Mouse (Mus musculus) adrenal gland, postnatal 36 days (tissue): ENCODE measurements at regions not wholly inside any gene's neighbourhood (a gene's known extent, or its start where the extent isn't known, plus 50 kb on each side); places are given as distances from the start of the nearest gene placed in this dataset.

Experiments used
- DNase-seq, 2 experiments: peaks; one replicate each; pipeline ENCODE4 v3.0.0; 2021; ENCODE audit warnings: mixed read lengths in 1 of 2

DNA sequence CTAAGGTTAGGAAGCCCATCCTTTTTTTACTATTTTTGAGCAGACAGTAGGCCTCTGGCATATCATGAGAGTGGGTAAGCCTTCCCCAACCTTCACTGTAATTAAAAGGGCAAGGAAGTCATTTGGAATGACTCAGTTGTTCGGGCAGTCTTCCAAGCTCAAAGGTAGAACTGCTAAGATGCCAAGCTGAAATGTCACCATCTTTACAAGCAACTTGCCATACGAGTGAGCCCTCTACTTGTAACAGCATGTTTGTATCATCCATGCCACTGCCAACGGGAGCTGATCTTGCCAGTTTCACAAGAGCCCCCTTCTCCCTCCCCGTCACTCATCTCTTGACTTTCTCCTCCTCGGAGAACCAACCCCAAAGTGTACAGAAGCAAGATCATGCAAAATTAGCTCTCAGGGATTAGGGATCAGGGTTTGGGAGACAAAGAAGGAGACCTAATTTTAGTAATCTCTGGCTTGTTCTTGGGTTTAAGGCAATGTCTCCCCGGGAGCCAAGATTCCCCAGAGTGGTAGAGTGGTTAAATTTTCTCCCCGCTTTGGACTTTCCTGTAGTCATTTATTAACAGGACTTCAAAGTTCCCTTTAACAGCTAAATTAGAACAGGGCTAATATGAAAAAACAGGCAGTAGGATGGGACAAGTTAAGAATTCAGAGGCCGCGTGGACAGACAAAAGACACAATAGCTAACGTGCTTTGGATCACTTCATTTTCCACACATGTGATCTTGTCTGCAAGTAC, 216.9 kb upstream of the Ankrd55 start:
- peak; percentile 50 to 57 for DNase-seq

DNA sequence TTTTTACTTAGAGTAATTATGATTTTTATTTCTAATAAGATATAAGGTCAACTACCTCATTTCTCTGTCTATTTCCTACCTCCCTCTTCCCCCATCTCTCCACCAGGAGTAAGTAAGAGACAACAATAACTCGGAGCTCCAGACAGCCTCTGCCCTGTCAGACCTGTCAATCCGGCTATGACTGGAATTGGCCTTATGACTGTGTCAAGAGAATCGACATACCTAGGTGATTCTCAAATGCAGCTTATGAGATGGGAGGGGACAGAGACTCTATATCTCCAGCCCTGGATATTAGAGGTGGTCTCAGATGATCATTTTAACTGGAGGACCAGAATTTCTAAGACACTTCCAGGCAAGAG, 216.3 kb upstream of the Ankrd55 start:
- no peak for DNase-seq

DNA sequence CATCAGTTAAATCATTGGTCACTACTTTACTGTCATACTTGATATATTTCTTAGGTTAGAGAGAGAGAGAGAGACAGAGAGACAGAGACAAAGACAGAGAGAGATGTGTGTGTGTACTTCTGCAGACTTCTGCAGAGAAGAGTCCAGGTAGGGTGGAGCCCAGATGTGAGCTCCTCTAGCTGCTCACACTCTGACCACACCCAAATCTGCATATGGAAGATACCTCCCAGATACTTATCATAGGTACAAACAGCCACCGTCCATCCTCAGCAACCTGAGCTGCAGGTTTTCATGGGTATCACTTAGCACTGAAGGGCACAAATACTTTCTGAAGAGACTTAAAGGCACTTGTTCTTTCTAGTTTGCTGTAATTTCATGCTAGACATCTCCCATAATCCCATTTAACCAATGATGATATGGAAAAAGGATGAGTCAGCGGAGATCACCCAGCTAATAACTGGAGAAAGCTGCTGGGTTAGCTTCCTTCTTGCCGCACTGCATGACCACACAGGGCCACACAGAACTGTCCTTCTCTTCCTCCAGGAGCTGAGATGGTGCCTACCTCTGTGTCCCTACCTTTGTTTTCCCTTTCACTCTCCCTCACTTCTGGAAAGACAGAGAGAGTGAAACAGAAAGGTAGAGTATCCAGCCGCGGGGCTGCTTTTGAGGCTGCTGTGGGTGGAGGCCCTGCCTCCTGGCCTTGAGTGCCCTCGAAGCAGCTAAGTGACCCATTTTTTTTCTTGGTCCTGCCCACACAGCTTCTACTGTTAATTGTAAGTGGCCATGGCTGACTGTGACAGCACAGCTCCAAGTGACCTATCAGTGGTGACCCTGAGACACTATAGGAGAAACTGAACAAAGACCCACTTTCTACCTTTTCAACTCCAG, 214.5 kb upstream of the Ankrd55 start:
- DNase-seq = peak; percentile 66 to 67

DNA sequence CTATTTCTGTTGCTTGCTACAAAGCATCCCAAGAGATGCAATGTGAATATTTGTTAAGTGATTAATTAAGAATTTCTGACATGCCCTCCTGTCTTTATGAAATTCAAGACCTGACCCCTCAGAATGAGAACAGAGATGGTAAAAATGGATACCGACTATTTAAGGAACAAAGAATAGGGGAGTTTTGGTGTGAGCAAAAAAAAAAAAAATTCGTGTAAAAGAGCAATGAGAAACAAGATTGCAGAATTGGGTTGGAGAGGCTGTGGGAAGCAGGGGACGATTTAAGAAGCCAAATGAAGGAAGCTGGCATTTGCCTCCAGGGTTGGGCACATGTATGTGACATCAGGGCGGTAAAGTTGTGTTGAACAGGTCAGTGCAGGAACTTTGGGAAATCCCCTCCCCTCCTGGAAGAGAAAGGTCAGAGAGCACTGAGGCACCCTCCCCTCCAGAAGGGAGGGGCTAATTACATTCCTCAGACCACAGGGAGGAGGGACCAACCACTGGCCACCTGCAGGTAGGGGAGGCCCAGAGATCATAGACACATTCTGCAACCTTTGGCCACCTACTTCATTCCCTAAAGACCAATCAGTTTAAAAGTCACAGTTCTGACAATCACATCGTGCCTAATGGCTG, 212.3 kb upstream of the Ankrd55 start:
- DNase-seq = no peak

DNA sequence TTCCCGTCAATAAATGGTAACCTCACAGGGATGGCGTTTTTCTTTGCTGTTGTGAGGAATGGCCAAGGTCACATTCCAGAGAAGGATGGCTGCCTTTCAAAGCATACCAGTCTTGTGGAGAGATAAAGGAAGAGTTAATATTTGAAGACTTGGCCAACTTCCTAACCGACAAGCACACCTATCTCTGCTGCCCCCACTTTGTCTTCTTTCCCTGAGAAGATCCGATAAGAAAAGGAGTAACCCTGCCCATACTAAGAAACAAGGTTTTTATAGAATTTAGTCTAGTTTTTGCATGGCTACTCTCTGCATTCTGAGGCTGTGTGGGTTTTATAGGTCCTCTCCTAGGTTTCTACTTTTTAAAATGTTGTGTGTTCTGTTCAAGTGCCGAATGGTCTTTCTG, 210.2 kb upstream of the Ankrd55 start:
- no peak for DNase-seq

DNA sequence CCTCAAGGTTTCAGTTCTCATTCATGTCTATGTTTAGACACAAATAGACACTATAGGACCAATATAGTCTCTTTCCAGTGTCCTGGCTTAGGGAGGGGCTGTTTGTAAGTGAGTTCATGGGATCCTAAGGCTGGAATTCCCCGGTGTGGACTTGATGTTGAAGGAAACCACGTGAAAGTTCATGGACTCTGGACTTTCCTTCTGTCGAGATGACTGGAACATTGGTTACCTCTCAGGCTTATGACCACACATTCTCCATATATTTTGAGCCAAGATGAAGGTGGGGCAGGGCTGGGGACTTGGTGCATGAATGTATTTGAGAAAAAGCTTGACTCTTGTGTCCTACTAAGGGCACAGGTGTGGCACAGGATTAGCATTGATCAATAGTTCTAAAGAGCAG, 206.3 kb upstream of the Ankrd55 start:
- DNase-seq = no peak

DNA sequence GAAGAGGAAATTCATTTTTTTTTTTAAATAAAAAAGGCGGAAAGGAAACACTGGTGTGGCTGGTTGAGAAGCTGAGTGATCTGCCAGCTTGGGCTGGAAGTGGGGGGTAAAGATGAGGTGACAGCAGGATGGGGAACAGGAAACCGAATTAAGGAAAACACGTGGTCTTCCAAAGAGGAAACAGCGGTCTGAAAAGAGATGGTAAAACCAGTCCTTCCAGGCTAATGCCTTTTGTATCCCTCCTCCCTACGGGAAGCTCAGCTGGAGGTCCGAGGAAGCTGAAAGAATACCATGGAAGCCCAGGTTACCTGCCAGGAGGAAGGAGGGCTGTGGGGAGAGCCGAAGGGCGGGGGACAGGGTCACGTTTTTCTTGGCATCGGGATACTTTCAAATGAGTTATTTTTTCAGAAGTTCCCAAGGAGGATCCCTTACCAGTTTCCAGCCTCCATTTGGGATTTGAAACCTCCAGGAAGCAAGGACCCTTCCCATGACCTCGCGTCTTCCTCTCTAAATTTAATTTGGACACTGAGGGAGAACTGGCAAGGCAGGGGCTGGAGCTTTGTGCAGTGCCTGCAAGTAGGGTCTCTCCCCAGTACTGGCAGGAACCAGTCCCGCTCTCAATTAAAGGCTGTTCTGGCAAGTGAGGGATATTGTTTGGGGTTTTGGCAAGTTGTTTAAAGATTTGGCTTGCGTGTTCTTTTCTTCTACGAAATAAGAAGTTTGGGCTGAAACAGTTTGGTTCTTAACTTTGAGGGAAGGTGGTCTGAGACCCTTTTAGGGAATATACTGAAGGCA, 203.6 kb upstream of the Ankrd55 start:
- DNase-seq = peak in 1 of 2 experiments; percentile 47

DNA sequence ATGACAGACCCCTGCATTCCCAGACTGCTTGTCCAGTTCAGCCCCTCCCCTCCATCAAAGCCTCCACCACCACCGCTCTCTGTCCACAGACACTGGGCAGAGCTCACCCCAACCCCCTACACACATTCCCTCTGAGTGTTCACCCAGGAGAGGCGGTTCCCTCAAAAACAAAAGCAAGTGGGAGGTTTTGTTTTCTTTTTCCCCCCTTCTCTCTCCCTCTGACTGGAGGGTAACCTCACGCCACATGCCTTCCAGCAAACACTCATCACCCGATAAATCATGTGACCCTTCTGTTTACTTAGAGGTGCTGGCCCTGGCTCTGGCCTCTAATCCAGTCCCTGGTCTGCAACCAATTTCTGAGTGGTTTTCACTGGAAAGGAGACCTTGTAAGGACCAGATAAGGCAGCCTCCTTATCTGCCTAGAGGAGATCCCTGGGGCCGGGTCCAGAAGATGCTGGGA, 199.9 kb upstream of the Ankrd55 start:
- DNase-seq = peak; percentile 22 to 27

DNA sequence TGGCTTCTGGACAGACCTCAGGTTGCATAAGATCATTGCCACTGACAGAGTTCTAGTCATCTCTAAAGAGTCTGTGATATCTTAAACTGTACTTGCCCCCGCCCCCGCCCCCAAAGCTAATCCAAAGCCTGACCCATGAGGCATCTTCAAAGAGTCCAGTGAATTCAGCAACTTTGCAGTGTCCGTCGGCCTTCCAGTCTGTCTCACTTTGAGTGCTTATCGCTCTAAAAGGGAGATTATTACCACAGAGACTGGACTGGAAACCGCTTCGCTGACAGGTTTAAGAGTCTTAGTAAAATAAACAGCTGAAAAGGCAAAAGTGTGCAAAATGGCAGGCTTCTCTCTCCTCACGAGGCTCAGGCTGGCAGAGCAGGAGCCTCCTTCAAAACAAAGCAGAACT, 197.5 kb upstream of the Ankrd55 start:
- DNase-seq = no peak

DNA sequence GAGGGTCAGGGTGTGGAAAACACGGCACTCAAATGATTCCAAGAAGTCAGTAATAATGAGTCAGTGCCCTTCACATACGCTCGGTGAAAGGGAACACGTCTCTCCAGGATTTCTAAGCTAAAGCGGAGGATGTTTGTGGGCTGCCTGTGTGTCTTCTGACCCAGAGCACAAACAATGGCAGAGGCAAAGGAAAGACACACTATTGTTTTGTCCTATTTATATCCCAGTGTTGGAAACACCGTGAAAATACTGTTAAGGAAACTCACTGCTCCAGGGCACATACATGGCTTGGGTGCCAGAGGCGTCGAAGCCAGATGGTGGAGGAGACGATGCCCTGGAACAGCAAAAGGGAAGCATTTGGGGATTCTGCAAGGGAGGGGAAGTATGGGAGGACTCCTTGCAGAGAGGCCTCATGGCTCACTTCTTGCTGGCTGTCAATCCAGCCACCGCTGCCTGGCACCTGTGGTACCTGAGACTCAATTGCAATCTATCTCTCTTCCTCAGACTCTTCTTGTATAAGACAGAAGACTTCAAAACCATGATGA, 192.6 kb upstream of the Ankrd55 start:
- no peak for DNase-seq

DNA sequence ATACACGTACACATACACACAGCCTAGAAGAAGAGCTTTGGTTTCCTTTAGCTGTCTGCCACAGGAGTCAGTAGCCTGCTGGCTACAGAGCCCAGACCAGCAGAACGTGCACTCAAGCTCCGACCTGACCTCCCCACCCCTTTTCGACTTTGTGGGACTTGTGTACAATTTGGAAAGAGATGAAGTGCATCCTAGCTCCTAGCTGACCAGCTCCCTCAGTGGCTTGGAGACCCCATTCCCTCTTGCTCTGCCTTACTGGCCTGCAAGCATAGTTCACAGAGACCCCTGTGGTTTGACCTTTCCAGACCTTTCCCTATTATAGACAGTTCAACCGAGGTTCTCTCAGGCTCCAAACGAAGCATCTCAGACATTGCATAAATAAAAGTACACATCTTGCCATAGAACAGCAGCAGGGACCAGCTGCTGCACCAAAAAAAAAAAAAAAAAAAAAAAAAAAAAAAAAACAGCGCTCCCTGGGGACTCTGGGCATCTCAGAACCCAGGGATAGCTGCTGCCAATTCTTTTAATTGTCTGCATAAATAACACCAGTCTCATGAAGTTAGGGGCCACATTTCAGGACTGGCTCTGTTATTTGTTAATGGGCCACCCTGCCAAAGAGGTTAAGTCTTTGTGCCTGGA, 188.2 kb upstream of the Ankrd55 start:
- DNase-seq = no peak

DNA sequence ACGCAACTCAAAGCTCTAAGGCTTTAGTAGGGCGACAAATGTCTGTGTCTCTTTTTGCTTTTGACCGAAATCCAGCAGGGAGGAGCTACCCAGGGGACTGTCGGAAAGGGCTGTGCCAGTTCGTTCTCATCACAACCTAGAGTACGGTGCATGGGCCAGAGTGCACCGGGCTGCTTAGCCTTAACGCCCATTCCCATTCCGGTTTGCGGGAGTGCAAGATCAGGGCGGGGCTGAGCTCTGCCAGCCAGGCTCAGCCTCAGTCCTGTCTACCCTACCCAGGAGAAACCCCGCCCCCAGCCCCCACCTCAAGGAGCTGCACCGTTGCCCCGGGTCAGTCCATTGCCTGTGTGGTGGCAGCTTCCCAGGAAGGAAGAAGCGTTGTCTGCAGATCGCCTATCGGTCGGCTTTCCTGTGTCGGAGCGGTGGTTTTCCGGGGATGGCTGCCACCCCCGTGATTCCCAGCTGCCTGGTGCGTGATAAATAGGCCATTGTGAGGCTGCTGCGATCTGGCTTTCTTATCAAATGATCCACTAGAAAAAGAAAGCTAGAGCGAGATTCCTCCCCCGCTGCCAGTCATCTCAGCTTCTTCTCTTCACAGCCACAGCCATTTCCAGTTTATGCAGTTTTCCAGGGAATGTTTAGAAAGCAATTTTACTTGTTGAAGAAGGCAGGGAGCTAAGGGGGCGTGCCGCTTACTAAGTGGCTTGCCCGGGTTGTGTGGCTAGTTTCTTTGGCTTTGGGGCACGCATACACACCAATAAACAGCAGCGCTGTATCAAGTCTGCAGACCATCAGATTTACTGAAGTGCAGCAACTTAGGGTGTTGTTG, 187.4 kb upstream of the Ankrd55 start:
- peak; percentile 77 to 90 for DNase-seq

DNA sequence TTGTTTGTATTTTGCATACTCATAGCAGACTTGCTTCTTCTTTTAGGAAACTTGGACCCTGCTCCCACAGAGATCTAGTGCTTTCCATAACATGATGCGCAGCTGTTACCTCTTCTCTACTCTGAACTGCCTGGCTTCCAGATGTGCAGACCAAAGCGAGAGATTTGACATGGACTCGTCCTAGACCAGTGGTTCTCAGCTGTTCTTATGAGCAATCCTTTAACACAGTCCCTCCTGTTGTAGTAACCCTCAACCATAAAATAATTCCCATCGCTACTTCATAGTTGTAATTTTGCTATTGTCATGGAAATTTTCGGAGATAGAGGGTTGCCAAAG, 186.9 kb upstream of the Ankrd55 start:
- no peak for DNase-seq

DNA sequence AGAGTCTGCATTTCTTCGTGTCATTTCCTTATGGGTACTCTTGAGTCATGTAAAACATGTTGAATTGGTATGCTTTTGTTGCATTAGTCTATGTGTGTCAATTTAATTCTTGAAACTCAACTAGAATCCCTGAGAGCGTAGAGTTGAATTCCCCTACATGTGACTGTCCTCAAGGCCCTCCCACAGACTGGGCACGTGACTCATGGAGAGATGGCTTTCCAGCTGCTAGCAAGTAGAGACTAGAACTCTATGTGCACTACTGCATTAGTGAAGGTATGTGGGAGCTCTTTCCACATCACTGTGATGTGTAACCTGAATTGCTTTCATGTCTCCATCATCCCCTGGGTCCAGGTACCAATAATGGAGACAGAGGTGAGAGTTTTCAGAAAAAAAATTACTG, 182.3 kb upstream of the Ankrd55 start:
- DNase-seq = no peak

DNA sequence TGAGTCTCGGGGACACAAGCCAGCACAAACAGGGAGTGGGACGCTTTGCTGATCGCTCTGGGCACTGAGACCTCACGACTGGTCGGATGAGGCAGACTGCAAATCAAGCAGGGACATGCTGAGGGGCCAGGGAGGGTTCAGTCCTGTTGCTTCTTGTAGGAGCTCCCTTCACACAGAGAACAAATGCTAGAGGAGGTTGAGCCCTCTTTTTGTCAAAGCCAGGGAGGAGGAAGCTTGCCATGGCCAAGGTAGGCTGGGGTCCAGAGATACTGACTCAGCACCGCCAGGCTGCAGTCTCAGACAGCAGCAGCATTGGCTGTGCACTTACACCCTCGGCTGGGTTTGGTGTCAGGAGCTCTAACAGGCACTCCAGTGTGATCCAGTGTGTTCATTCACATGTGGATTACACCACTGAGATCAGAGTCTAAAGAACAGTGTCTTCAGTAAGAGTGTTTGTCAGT, 173.5 kb upstream of the Ankrd55 start:
- DNase-seq = peak; percentile 25 to 46

DNA sequence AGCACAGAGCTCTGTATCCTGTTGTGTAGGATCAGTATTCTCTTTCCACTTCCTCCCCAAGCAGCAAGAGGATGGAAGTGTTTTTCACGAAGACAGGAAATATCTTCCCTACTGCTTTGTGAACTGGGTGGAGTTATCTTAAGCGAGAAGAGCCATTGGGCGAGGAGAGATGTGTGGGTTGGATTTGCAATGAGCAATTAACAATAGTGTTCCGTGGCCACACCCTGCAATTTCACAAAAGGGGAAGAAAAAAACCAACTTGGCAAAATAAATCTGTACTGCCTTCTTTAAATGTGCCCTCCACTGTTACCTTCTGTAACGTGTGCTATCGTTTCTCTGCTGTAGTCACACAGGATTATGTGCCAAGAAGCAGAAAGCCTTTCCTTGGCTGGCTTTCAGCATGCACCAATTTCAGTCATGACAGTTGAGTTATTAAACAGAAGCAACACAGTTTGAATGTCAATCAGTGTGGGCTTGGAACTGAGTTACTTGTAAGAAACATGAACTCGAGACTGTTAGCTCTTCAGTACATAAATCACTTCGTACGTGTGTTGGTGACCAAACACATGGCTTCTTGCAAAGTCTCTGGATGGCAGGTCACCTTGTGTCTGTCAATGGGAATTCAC, 172.0 kb upstream of the Ankrd55 start:
- DNase-seq = no peak

DNA sequence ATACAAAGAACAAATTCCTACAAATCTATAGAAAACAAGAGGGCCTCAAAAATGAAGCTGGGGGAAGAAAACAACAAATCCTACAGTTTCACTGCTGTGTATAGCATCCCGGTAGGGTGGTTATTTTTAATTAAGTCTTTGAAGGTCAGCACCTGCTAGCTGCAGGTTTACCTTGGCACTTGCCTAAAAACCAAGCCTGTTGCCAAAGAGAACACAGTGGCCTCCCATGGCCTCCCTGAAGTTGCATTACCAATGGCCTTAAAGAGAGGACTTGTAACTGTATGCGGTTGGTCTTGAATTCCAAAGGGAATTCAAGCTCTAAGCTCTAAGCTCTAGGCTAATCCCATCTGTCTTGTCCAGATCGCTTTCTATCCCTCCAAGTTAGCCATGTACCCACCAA, 169.7 kb upstream of the Ankrd55 start:
- no peak for DNase-seq

DNA sequence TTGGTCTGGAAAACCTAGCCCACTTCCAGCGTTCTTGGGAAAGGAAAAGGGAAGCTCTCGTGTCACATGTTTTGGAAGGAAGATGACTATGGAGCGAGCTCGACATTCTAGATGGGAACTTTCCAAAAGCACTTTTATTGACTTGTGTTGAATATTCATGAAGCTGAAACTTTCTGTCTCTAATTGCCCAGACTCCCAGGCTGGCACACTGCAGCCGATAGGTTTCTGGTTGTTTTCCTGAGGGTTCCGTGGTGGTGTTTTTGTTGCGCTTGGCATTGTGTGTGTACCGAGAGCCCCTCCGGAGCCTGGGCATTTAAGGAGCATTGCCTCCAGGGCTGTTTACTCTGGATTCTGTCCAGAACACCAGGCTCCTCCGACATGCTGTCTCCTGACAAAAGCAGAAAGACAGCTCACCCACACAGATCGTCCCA, 168.6 kb upstream of the Ankrd55 start:
- DNase-seq = peak; percentile 20 to 23

DNA sequence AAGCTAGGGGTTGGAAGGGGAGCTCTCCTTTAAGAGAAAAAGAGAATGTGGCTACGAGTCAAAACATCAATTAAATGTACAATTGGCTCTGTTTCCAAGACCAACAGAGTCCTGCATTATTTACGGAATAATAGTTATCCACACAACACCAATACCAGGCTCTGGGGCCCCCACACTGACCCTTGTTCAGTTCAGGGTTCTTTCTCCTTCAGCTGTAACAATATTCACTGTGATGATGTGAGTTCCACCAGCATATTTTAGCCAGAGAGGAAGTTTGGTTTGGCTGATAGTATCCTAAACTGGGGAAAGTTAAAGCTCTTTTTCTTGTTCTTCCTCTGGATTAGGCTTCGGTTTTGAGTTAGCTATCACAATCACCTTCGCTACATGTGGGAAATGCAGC, 167.9 kb upstream of the Ankrd55 start:
- no peak for DNase-seq

DNA sequence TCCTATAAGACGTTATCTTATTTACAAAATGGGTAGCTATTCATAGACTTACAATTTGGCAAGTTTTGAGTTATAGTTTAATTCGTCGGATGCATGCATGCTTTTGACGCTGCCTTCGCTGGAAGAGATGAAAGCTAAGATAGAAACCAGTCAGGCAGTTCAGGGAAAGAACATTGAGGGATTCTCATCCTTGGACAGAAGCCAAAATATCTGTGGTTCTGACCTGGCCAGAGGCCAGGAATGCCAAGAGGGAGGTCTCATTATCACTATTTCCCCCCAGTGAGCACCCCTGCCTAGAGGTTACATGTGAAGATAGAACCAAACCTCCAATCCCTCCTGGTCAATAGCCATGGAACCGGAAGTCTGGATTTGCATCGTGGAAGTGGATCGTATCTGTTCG, 167.1 kb upstream of the Ankrd55 start:
- DNase-seq = no peak
